Mouse (Mus musculus) CH12.LX (cell line): Measurements from ENCODE around the gene Sec31a. TPM values are rescaled to one million over a fixed set of nuclear protein-coding genes. Genes with fewer than 3 reads are reported as not detected.
"Not testable (repeated sequence)": the region's sequence is repeated elsewhere in the genome, so short reads cannot be mapped to it uniquely, and the experiment has no call there.

Experiments
- DNase-seq: peaks from one replicate; pipeline ENCODE4 v3.0.0-alpha.2; 2013; ENCODE audit errors: extremely low read depth
- H3K27ac ChIP-seq: 2 replicates; pipeline ENCODE4 v1.5.1; 2012; ENCODE audit warnings: low read depth, mild to moderate bottlenecking, control low read depth, moderate library complexity; ENCODE audit not compliant: insufficient read depth
- H3K27me3 ChIP-seq: replicated peaks from 2 replicates; pipeline ENCODE3; 2012; ENCODE audit warnings: inconsistent platforms
- H3K36me3 ChIP-seq, 2 experiments: replicated peaks in 1 of 2; 2 replicates each; pipeline versions ENCODE3 to v1.6.1; 2012; ENCODE audit warnings: inconsistent platforms in 1 of 2, low read length in 1 of 2, mild to moderate bottlenecking in 1 of 2, mixed read lengths in 1 of 2, moderate library complexity in 1 of 2; ENCODE audit not compliant: control insufficient read depth in 1 of 2, insufficient read depth in 1 of 2
- H3K4me1 ChIP-seq, 2 experiments: 2 replicates each; pipeline ENCODE4 v1.6.1; 2012; ENCODE audit warnings: inconsistent platforms in 1 of 2, moderate library complexity in 1 of 2; ENCODE audit not compliant: insufficient read depth in 2 of 2, control insufficient read depth in 1 of 2
- H3K4me2 ChIP-seq: 2 replicates; pipeline ENCODE4 v1.6.1; 2012; ENCODE audit warnings: low read depth, mild to moderate bottlenecking, control low read depth; ENCODE audit not compliant: poor library complexity, insufficient read depth, severe bottlenecking
- H3K4me3 ChIP-seq, 3 experiments: fragments of 150-350 bp in 1 of 3; sonication (generic) in 1 of 3; replicated peaks in 1 of 3; 2 replicates each; pipeline versions ENCODE3 to v1.5.1; 2011 to 2012; ENCODE audit warnings: low read depth in 2 of 3, low read length in 2 of 3, mild to moderate bottlenecking in 2 of 3, moderate library complexity in 2 of 3, control low read depth in 1 of 3, improper control_type of control experiment in 1 of 3, inconsistent platforms in 1 of 3, mixed read lengths in 1 of 3; ENCODE audit not compliant: poor library complexity in 1 of 3
- H3K79me2 ChIP-seq: replicated peaks from 2 replicates; pipeline ENCODE4 v1.6.1; 2012; ENCODE audit warnings: mild to moderate bottlenecking, moderate library complexity; ENCODE audit not compliant: control insufficient read depth, poor library complexity, insufficient read depth, severe bottlenecking; ENCODE audit errors: extremely low read depth
- H3K9ac ChIP-seq: 2 replicates; pipeline ENCODE4 v1.6.1; 2012; ENCODE audit warnings: low read depth, mild to moderate bottlenecking, control low read depth, moderate library complexity; ENCODE audit not compliant: insufficient read depth
- H3K9me3 ChIP-seq: replicated peaks from 2 replicates; pipeline ENCODE3; 2012; ENCODE audit warnings: low read length, inconsistent platforms, mixed read lengths
- BHLHE40 ChIP-seq: IDR thresholded peaks from 2 replicates; pipeline ENCODE4 v1.6.1; 2011; ENCODE audit warnings: mild to moderate bottlenecking, low read depth, low read length, improper control_type of control experiment
- EP300 ChIP-seq: IDR thresholded peaks from 2 replicates; pipeline ENCODE4 v1.6.1; 2011; ENCODE audit warnings: low read length, improper control_type of control experiment
- GABPA ChIP-seq: IDR thresholded peaks from 2 replicates; pipeline ENCODE4 v1.6.1; 2012; ENCODE audit warnings: low read depth, low read length, improper control_type of control experiment, inconsistent platforms; ENCODE audit not compliant: insufficient replicate concordance
- JUND ChIP-seq: conservative IDR thresholded peaks from 2 replicates; pipeline ENCODE4 v1.6.1; 2011; ENCODE audit warnings: low read depth, low read length, improper control_type of control experiment
- KAT2A ChIP-seq: IDR thresholded peaks from 2 replicates; pipeline ENCODE4 v1.6.1; 2012; ENCODE audit warnings: low read length, improper control_type of control experiment, inconsistent platforms; ENCODE audit not compliant: insufficient replicate concordance
- MXI1 ChIP-seq: IDR thresholded peaks from 2 replicates; pipeline ENCODE4 v1.6.1; 2011; ENCODE audit warnings: mild to moderate bottlenecking, low read depth, low read length, improper control_type of control experiment
- POLR2A ChIP-seq: IDR thresholded peaks from 2 replicates; pipeline ENCODE4 v1.6.1; 2011; ENCODE audit warnings: low read depth, mild to moderate bottlenecking, improper control_type of control experiment, low read length
- POLR2AphosphoS2 ChIP-seq: IDR thresholded peaks from 2 replicates; pipeline ENCODE4 v1.6.1; 2011; ENCODE audit warnings: low read depth, low read length, improper control_type of control experiment
- RCOR1 ChIP-seq: conservative IDR thresholded peaks from 2 replicates; pipeline ENCODE4 v1.6.1; 2012; ENCODE audit warnings: low read depth, mild to moderate bottlenecking, inconsistent platforms, low read length, improper control_type of control experiment
- dilution Hi-C: fragments of 300-500 bp; cut with MboI; formaldehyde crosslinking; loops from 2 replicates; pipeline ENCODE4 v1.14.3; 2020; ENCODE audit warnings: low sequenced_read_pairs; ENCODE audit not compliant: extremely low pct_unique_long_range_greater_than_20kb, extremely low pct_ligation_motif_present
- in situ Hi-C: fragments of 300-500 bp; cut with MboI; formaldehyde crosslinking; loops from 3 replicates; pipeline ENCODE4 v1.14.3; 2019; ENCODE audit warnings: low sequenced_read_pairs, low pct_ligation_motif_present, low pct_unique_long_range_greater_than_20kb, mixed read lengths
- polyA plus RNA-seq: library from polyadenylated mRNA; unstranded; fragments of >175 nt; gene quantifications from 2 replicates; pipeline ENCODE4 v1.2.1, GENCODE M21; 2012; ENCODE audit warnings: low read depth; ENCODE audit not compliant: insufficient read length
- total RNA-seq, 2 experiments: library from RNA; depleted of rRNA; stranded (reverse); fragments of 300-350 nt in 1 of 2; fragments of >200 nt in 1 of 2; gene quantifications; 2 replicates each; pipeline ENCODE4 v1.2.3; 2012 to 2014

The Sec31a gene
- total and polyA plus RNA-seq, 3 experiments = 48.5 to 161 (median 52.2) TPM

- no peaks in the 10 kb centered on the region for H3K27me3 ChIP-seq
- no peak for DNase-seq
- in situ Hi-C loops = no loop called here
- H3K4me2 ChIP-seq = peak overlapping the region; percentile 97
- H3K4me1 ChIP-seq = peaks cover 16 to 55% of the 10 kb centered on the region in 2 experiments
- H3K4me3 ChIP-seq = peak overlapping the region; percentile 75 to 96 (median 85)
- H3K9ac ChIP-seq = peak overlapping the region; percentile 50
- dilution Hi-C loops = no loop called here
- no peak for TF ChIP-seq POLR2A
- no peak for TF ChIP-seq JUND
- no peak for TF ChIP-seq GABPA
- no peak for TF ChIP-seq RCOR1
- TF ChIP-seq BHLHE40 = no peak
- no peak for TF ChIP-seq EP300
- no peak for TF ChIP-seq MXI1
- TF ChIP-seq KAT2A = no peak
- no peaks in the 10 kb centered on the region for H3K9me3 ChIP-seq
- H3K36me3 ChIP-seq = peaks cover 53 to 57% of the 10 kb centered on the region in 2 experiments
- H3K27ac ChIP-seq = peak overlapping the region; percentile 30; the same call in 1 of the 2 replicates
- H3K79me2 ChIP-seq = peaks cover 74% of the 10 kb centered on the region
These were observed 11.2 kb upstream of the Sec31a start for GRCm38 (mm10) chr5:100427276-100427675.

DNA sequence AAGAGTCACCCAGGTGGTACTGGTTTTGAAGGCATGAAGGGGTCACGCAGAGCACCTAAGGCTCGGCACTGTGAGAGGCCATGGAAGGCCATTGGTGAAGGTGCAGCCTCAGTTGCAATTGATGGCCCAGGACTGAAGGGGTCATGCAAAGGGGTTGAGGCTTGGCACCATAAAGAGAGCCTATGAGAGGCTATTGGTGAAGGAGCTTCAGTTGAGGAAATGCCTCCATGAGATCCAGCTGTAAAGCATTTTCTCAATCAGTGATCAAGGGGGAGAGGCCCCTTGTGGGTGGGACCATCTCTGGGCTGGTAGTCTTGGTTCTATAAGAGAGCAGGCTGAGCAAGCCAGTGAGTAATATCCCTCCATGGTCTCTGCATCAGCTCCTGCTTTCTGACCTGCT, 9.8 kb upstream of the Sec31a start:
- dilution Hi-C loops, H3K27me3 ChIP-seq, H3K4me3 ChIP-seq, H3K27ac ChIP-seq, H3K9ac ChIP-seq, in situ Hi-C loops, H3K9me3 ChIP-seq, DNase-seq: not testable (repeated sequence)
- peaks cover 18 to 56% of the 10 kb centered on the region in 2 experiments for H3K4me1 ChIP-seq
- peaks cover 63 to 66% of the 10 kb centered on the region in 2 experiments for H3K36me3 ChIP-seq
- peaks cover 86% of the 10 kb centered on the region for H3K79me2 ChIP-seq
- peak overlapping the region; percentile 97; the same call in 1 of the 2 replicates for H3K4me2 ChIP-seq

GRCm38 (mm10) chr5:100424252-100424651, 8.2 kb upstream of the Sec31a start:
- dilution Hi-C loops = no loop called here
- no peak overlapping the region for H3K27ac ChIP-seq
- H3K4me3 ChIP-seq = peak overlapping the region in 2 of 3 experiments; percentile 13 to 37
- H3K4me2 ChIP-seq = peak overlapping the region; percentile 54
- H3K36me3 ChIP-seq = peaks cover 74 to 81% of the 10 kb centered on the region in 2 experiments
- no peaks in the 10 kb centered on the region for H3K27me3 ChIP-seq
- peaks cover 81% of the 10 kb centered on the region for H3K79me2 ChIP-seq
- H3K9me3 ChIP-seq = no peaks in the 10 kb centered on the region
- DNase-seq = no peak
- peaks cover 18 to 64% of the 10 kb centered on the region in 2 experiments for H3K4me1 ChIP-seq
- in situ Hi-C loops = no loop called here
- peak; percentile 36; the same call in 1 of the 2 replicates for TF ChIP-seq POLR2AphosphoS2
- no peak for TF ChIP-seq EP300
- TF ChIP-seq MXI1 = peak; percentile 65; the same call in 1 of the 2 replicates
- H3K9ac ChIP-seq = peak overlapping the region; percentile 35
